ENCODE assay signal across 27 mouse cellular contexts in the genomic region with DNA sequence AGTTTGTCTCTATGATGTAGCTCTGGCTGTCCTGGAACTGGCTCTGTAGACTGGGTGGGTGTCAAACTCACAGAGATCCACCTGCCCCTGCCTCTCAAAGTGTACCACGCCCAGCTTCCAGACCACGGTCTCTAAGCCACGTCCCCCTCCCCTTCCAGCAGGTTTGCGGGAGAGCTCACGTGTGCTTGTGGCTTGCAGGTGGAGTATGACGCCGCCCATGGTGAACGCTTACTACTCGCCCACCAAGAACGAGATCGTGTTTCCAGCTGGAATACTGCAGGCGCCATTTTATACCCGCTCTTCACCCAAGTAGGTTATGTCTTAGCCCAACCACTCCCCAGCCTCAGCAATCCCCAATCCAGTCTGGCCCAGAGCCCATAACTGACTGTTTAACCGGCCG.
"Had no signal": no experiment of that assay in that cellular context is flagged by ENCODE, and none has a peak within 500 bp of the region (broad histone marks: within the 10 kb centered on the region; RNA-seq: fewer than 3 reads in every experiment).

No protein-coding gene starts in this region.

- H3K4me3 ChIP-seq: limb, embryonic 10.5 days; limb, embryonic 12.5 days; limb, embryonic 13.5 days; limb, embryonic 15.5 days; liver, embryonic 12.5 days; liver, embryonic 13.5 days; liver, embryonic 15.5 days; lung, embryonic 15.5 days; megakaryocyte, embryonic 14.5 days; midbrain, embryonic 10.5 days; midbrain, embryonic 12.5 days; midbrain, embryonic 13.5 days; midbrain, embryonic 15.5 days; myocyte had no signal

- H3K4me1 ChIP-seq: limb, embryonic 10.5 days; limb, embryonic 12.5 days; limb, embryonic 13.5 days; limb, embryonic 15.5 days; midbrain, embryonic 10.5 days; midbrain, embryonic 12.5 days; midbrain, embryonic 13.5 days; midbrain, embryonic 15.5 days had no signal

- H3K27ac ChIP-seq: limb, embryonic 10.5 days; limb, embryonic 12.5 days; limb, embryonic 13.5 days; limb, embryonic 15.5 days; liver, embryonic 12.5 days; liver, embryonic 13.5 days; liver, embryonic 14.5 days; liver, embryonic 15.5 days; lung, embryonic 15.5 days; macrophage; midbrain, embryonic 10.5 days; midbrain, embryonic 12.5 days; midbrain, embryonic 13.5 days; midbrain, embryonic 15.5 days had no signal

- H3K27me3 ChIP-seq: limb, embryonic 12.5 days; limb, embryonic 13.5 days; limb, embryonic 15.5 days; liver, embryonic 12.5 days; liver, embryonic 13.5 days; liver, embryonic 15.5 days; lung, embryonic 15.5 days; midbrain, embryonic 12.5 days; midbrain, embryonic 13.5 days; midbrain, embryonic 15.5 days had no signal

- DNase-seq: left cerebral cortex, postnatal 4 days; liver; liver, embryonic 13.5 days; liver, postnatal 0 days; lung, adult 18-20 months; lung, adult 2 months; lung, embryonic 14.5 days; lung, postnatal 10 days; lung, postnatal 14 days; lung, postnatal 36 days; lung, postnatal 4 days; midbrain, embryonic 14.5 days had no signal

- H3K9ac ChIP-seq: limb, embryonic 12.5 days; limb, embryonic 13.5 days; limb, embryonic 15.5 days; liver, embryonic 12.5 days; liver, embryonic 13.5 days; liver, embryonic 14.5 days; liver, embryonic 15.5 days; liver, postnatal 0 days; lung, embryonic 14.5 days; lung, embryonic 15.5 days; midbrain, embryonic 12.5 days; midbrain, embryonic 13.5 days; midbrain, embryonic 15.5 days had no signal
